Mouse (Mus musculus) E14TG2a.4 (cell line): ENCODE measurements around the gene Ppfibp2.
A peak's percentile ranks its signal among the peaks of the same experiment; 100 is the strongest.

Experiments used
- H3K27me3 ChIP-seq: 2 replicates; pipeline ENCODE4 v1.6.1; 2014; ENCODE audit warnings: low read length, control low read depth; ENCODE audit not compliant: insufficient read depth
- H3K36me3 ChIP-seq: 2 replicates; pipeline ENCODE4 v1.6.1; 2014; ENCODE audit warnings: low read length, control low read depth; ENCODE audit not compliant: insufficient read depth
- H3K4me1 ChIP-seq: replicated peaks from 2 replicates; pipeline ENCODE4 v1.6.1; 2014; ENCODE audit warnings: low read depth, low read length, control low read depth
- H3K4me3 ChIP-seq: replicated peaks from 2 replicates; pipeline ENCODE4 v1.5.1; 2014; ENCODE audit warnings: mild to moderate bottlenecking, low read length
- H3K9me3 ChIP-seq: 2 replicates; pipeline ENCODE4 v1.6.1; 2014; ENCODE audit warnings: low read length, control low read depth
- CTCF ChIP-seq: conservative IDR thresholded peaks from 2 replicates; pipeline ENCODE4 v1.5.1; 2014; ENCODE audit warnings: low read length
- NANOG ChIP-seq: IDR thresholded peaks from 2 replicates; pipeline ENCODE4 v1.6.1; 2014; ENCODE audit warnings: borderline replicate concordance, low read length, mixed read lengths
- POU5F1 ChIP-seq: IDR thresholded peaks from 2 replicates; pipeline ENCODE4 v1.6.1; 2014; ENCODE audit warnings: low read length, borderline replicate concordance

The Ppfibp2 gene

GRCm38 (mm10) chr7:107738726-107739125 lies 143.7 kb downstream of the Ppfibp2 start:
- Histone ChIP-seq H3K9me3 (no peaks in the 10 kb centered on the region), H3K27me3 (no peaks in the 10 kb centered on the region), H3K36me3 (peaks cover 28% of the 10 kb centered on the region), H3K4me3 (no peak overlapping the region), H3K4me1 (no peaks in the 10 kb centered on the region; the same call in 1 of the 2 replicates)
- TF ChIP-seq CTCF (no peak), POU5F1 (no peak), NANOG (no peak)

- peaks cover 46% of the 10 kb centered on the region for H3K36me3 ChIP-seq
- no peaks in the 10 kb centered on the region for H3K27me3 ChIP-seq
- no peak overlapping the region for H3K4me3 ChIP-seq
- H3K4me1 ChIP-seq = peaks cover under 1% of the 10 kb centered on the region; the same call in 1 of the 2 replicates
- no peaks in the 10 kb centered on the region for H3K9me3 ChIP-seq
- TF ChIP-seq POU5F1 = no peak
- TF ChIP-seq NANOG = no peak
- no peak for TF ChIP-seq CTCF
Observed at GRCm38 (mm10) chr7:107742963-107743465, 148.0 kb downstream of the Ppfibp2 start.

GRCm38 (mm10) chr7:107744454-107744853 lies 149.4 kb downstream of the Ppfibp2 start:
- H3K4me1 ChIP-seq = peaks cover 3% of the 10 kb centered on the region
- no peak overlapping the region for H3K4me3 ChIP-seq
- H3K36me3 ChIP-seq = peaks cover 37% of the 10 kb centered on the region
- H3K27me3 ChIP-seq = no peaks in the 10 kb centered on the region
- TF ChIP-seq CTCF (no peak), POU5F1 (no peak), NANOG (no peak)
- H3K9me3 ChIP-seq = no peaks in the 10 kb centered on the region

GRCm38 (mm10) chr7:107745111-107745510 lies 150.1 kb downstream of the Ppfibp2 start:
- peaks cover 37% of the 10 kb centered on the region for H3K36me3 ChIP-seq
- TF ChIP-seq CTCF (no peak), NANOG (no peak), POU5F1 (no peak)

GRCm38 (mm10) chr7:107746036-107746435 lies 151.0 kb downstream of the Ppfibp2 start:
- peaks cover 19% of the 10 kb centered on the region for H3K4me1 ChIP-seq
- H3K9me3 ChIP-seq = no peaks in the 10 kb centered on the region
- H3K36me3 ChIP-seq = peaks cover 35% of the 10 kb centered on the region
- TF ChIP-seq NANOG (no peak), CTCF (no peak), POU5F1 (no peak)
- H3K4me3 ChIP-seq = no peak overlapping the region
- no peaks in the 10 kb centered on the region for H3K27me3 ChIP-seq

More at GRCm38 (mm10) chr7:107745111-107745510, 150.1 kb downstream of the Ppfibp2 start:
- Histone ChIP-seq H3K4me3 (no peak overlapping the region), H3K27me3 (no peaks in the 10 kb centered on the region), H3K9me3 (no peaks in the 10 kb centered on the region), H3K4me1 (peaks cover 10% of the 10 kb centered on the region)

GRCm38 (mm10) chr7:107747476-107747875 lies 152.5 kb downstream of the Ppfibp2 start:
- Histone ChIP-seq H3K36me3 (peaks cover 32% of the 10 kb centered on the region), H3K4me1 (peaks cover 32% of the 10 kb centered on the region), H3K9me3 (no peaks in the 10 kb centered on the region), H3K4me3 (no peak overlapping the region), H3K27me3 (no peaks in the 10 kb centered on the region)
- TF ChIP-seq NANOG (no peak), POU5F1 (no peak), CTCF (no peak)

- H3K4me1 ChIP-seq = peaks cover 34% of the 10 kb centered on the region
- TF ChIP-seq POU5F1 = no peak
- TF ChIP-seq CTCF = peak; percentile 55
- no peak for TF ChIP-seq NANOG
- no peaks in the 10 kb centered on the region for H3K27me3 ChIP-seq
- no peaks in the 10 kb centered on the region for H3K9me3 ChIP-seq
- H3K4me3 ChIP-seq = no peak overlapping the region
- H3K36me3 ChIP-seq = peaks cover 29% of the 10 kb centered on the region
Observed at GRCm38 (mm10) chr7:107747954-107748353, 152.9 kb downstream of the Ppfibp2 start.

GRCm38 (mm10) chr7:107749270-107749669 lies 154.3 kb downstream of the Ppfibp2 start:
- no peak overlapping the region for H3K4me3 ChIP-seq
- H3K27me3 ChIP-seq = no peaks in the 10 kb centered on the region
- H3K36me3 ChIP-seq = peaks cover 16% of the 10 kb centered on the region
- TF ChIP-seq NANOG (no peak), POU5F1 (no peak), CTCF (peak; percentile 75)
- peaks cover 34% of the 10 kb centered on the region for H3K4me1 ChIP-seq
- H3K9me3 ChIP-seq = no peaks in the 10 kb centered on the region

GRCm38 (mm10) chr7:107749721-107750120 lies 154.7 kb downstream of the Ppfibp2 start:
- Histone ChIP-seq H3K36me3 (peaks cover 12% of the 10 kb centered on the region; the same call in 1 of the 2 replicates), H3K9me3 (no peaks in the 10 kb centered on the region), H3K4me1 (peaks cover 34% of the 10 kb centered on the region), H3K27me3 (no peaks in the 10 kb centered on the region), H3K4me3 (0 out of 2 replicates have a peak overlapping the region, but pooled peaks have one; percentile 5)
- no peak for TF ChIP-seq NANOG
- no peak for TF ChIP-seq CTCF
- no peak for TF ChIP-seq POU5F1
